Mouse (Mus musculus) CH12.LX (cell line): ENCODE results near the gene Gsto1. TPM values are rescaled to one million over a fixed set of nuclear protein-coding genes. Genes with fewer than 3 reads are reported as not detected.

Experiments used
- DNase-seq: peaks from one replicate; pipeline ENCODE4 v3.0.0-alpha.2; 2013; ENCODE audit errors: extremely low read depth
- H3K27ac ChIP-seq: 2 replicates; pipeline ENCODE4 v1.5.1; 2012; ENCODE audit warnings: low read depth, mild to moderate bottlenecking, control low read depth, moderate library complexity; ENCODE audit not compliant: insufficient read depth
- H3K27me3 ChIP-seq: replicated peaks from 2 replicates; pipeline ENCODE3; 2012; ENCODE audit warnings: inconsistent platforms
- H3K36me3 ChIP-seq, 2 experiments: replicated peaks in 1 of 2; 2 replicates each; pipeline versions ENCODE3 to v1.6.1; 2012; ENCODE audit warnings: inconsistent platforms in 1 of 2, low read length in 1 of 2, mild to moderate bottlenecking in 1 of 2, mixed read lengths in 1 of 2, moderate library complexity in 1 of 2; ENCODE audit not compliant: control insufficient read depth in 1 of 2, insufficient read depth in 1 of 2
- H3K4me1 ChIP-seq, 2 experiments: 2 replicates each; pipeline ENCODE4 v1.6.1; 2012; ENCODE audit warnings: inconsistent platforms in 1 of 2, moderate library complexity in 1 of 2; ENCODE audit not compliant: insufficient read depth in 2 of 2, control insufficient read depth in 1 of 2
- H3K4me2 ChIP-seq: 2 replicates; pipeline ENCODE4 v1.6.1; 2012; ENCODE audit warnings: low read depth, mild to moderate bottlenecking, control low read depth; ENCODE audit not compliant: poor library complexity, insufficient read depth, severe bottlenecking
- H3K4me3 ChIP-seq, 3 experiments: fragments of 150-350 bp in 1 of 3; sonication (generic) in 1 of 3; replicated peaks in 1 of 3; 2 replicates each; pipeline versions ENCODE3 to v1.5.1; 2011 to 2012; ENCODE audit warnings: low read depth in 2 of 3, low read length in 2 of 3, mild to moderate bottlenecking in 2 of 3, moderate library complexity in 2 of 3, control low read depth in 1 of 3, improper control_type of control experiment in 1 of 3, inconsistent platforms in 1 of 3, mixed read lengths in 1 of 3; ENCODE audit not compliant: poor library complexity in 1 of 3
- H3K79me2 ChIP-seq: replicated peaks from 2 replicates; pipeline ENCODE4 v1.6.1; 2012; ENCODE audit warnings: mild to moderate bottlenecking, moderate library complexity; ENCODE audit not compliant: control insufficient read depth, poor library complexity, insufficient read depth, severe bottlenecking; ENCODE audit errors: extremely low read depth
- H3K9ac ChIP-seq: 2 replicates; pipeline ENCODE4 v1.6.1; 2012; ENCODE audit warnings: low read depth, mild to moderate bottlenecking, control low read depth, moderate library complexity; ENCODE audit not compliant: insufficient read depth
- H3K9me3 ChIP-seq: replicated peaks from 2 replicates; pipeline ENCODE3; 2012; ENCODE audit warnings: low read length, inconsistent platforms, mixed read lengths
- BHLHE40 ChIP-seq: IDR thresholded peaks from 2 replicates; pipeline ENCODE4 v1.6.1; 2011; ENCODE audit warnings: mild to moderate bottlenecking, low read depth, low read length, improper control_type of control experiment
- E2F4 ChIP-seq: IDR thresholded peaks from 2 replicates; pipeline ENCODE4 v1.6.1; 2011; ENCODE audit warnings: low read depth, low read length, improper control_type of control experiment; ENCODE audit not compliant: insufficient replicate concordance
- EP300 ChIP-seq: IDR thresholded peaks from 2 replicates; pipeline ENCODE4 v1.6.1; 2011; ENCODE audit warnings: low read length, improper control_type of control experiment
- ETS1 ChIP-seq: conservative IDR thresholded peaks from 2 replicates; pipeline ENCODE4 v1.6.1; 2012; ENCODE audit warnings: low read depth, mild to moderate bottlenecking, inconsistent platforms, low read length, improper control_type of control experiment, moderate library complexity
- GABPA ChIP-seq: IDR thresholded peaks from 2 replicates; pipeline ENCODE4 v1.6.1; 2012; ENCODE audit warnings: low read depth, low read length, improper control_type of control experiment, inconsistent platforms; ENCODE audit not compliant: insufficient replicate concordance
- HCFC1 ChIP-seq: IDR thresholded peaks from 2 replicates; pipeline ENCODE4 v1.6.1; 2012; ENCODE audit warnings: low read depth, mild to moderate bottlenecking, inconsistent platforms, low read length, improper control_type of control experiment
- IRF4 ChIP-seq: IDR thresholded peaks from 2 replicates; pipeline ENCODE4 v1.6.1; 2014; ENCODE audit warnings: low read depth, mild to moderate bottlenecking, inconsistent platforms, low read length, improper control_type of control experiment
- JUN ChIP-seq: IDR thresholded peaks from 2 replicates; pipeline ENCODE4 v1.6.1; 2011; ENCODE audit warnings: low read depth, mild to moderate bottlenecking, low read length, improper control_type of control experiment, moderate library complexity; ENCODE audit not compliant: insufficient read depth
- MAX ChIP-seq: IDR thresholded peaks from 2 replicates; pipeline ENCODE4 v1.6.1; 2011; ENCODE audit warnings: low read length, improper control_type of control experiment
- MAZ ChIP-seq: IDR thresholded peaks from 2 replicates; pipeline ENCODE4 v1.6.1; 2012; ENCODE audit warnings: low read depth, mild to moderate bottlenecking, inconsistent platforms, low read length, improper control_type of control experiment, moderate library complexity
- MEF2A ChIP-seq: IDR thresholded peaks from 2 replicates; pipeline ENCODE4 v1.6.1; 2014; ENCODE audit warnings: low read depth, mild to moderate bottlenecking, inconsistent platforms, low read length, improper control_type of control experiment, borderline replicate concordance
- MXI1 ChIP-seq: IDR thresholded peaks from 2 replicates; pipeline ENCODE4 v1.6.1; 2011; ENCODE audit warnings: mild to moderate bottlenecking, low read depth, low read length, improper control_type of control experiment
- MYC ChIP-seq: IDR thresholded peaks from 2 replicates; pipeline ENCODE4 v1.6.1; 2011; ENCODE audit warnings: low read depth, mild to moderate bottlenecking, improper control_type of control experiment, low read length
- NELFE ChIP-seq: IDR thresholded peaks from 2 replicates; pipeline ENCODE4 v1.6.1; 2011; ENCODE audit warnings: low read depth, low read length, improper control_type of control experiment
- PAX5 ChIP-seq: IDR thresholded peaks from 2 replicates; pipeline ENCODE4 v1.6.1; 2012; ENCODE audit warnings: low read length, inconsistent platforms, mixed read lengths
- POLR2AphosphoS2 ChIP-seq: IDR thresholded peaks from 2 replicates; pipeline ENCODE4 v1.6.1; 2011; ENCODE audit warnings: low read depth, low read length, improper control_type of control experiment
- RCOR1 ChIP-seq: conservative IDR thresholded peaks from 2 replicates; pipeline ENCODE4 v1.6.1; 2012; ENCODE audit warnings: low read depth, mild to moderate bottlenecking, inconsistent platforms, low read length, improper control_type of control experiment
- SMC3 ChIP-seq: IDR thresholded peaks from 2 replicates; pipeline ENCODE4 v1.6.1; 2011; ENCODE audit warnings: low read depth, low read length, improper control_type of control experiment
- USF2 ChIP-seq: conservative IDR thresholded peaks from 2 replicates; pipeline ENCODE4 v1.6.1; 2011; ENCODE audit warnings: low read depth, low read length, improper control_type of control experiment
- ZC3H11A ChIP-seq: IDR thresholded peaks from 2 replicates; pipeline ENCODE4 v1.6.1; 2012; ENCODE audit warnings: low read depth, mild to moderate bottlenecking, inconsistent platforms, low read length, improper control_type of control experiment
- ZKSCAN1 ChIP-seq: IDR thresholded peaks from 2 replicates; pipeline ENCODE4 v1.6.1; 2012; ENCODE audit warnings: low read depth, inconsistent platforms, low read length, improper control_type of control experiment, borderline replicate concordance
- ZMIZ1 ChIP-seq: IDR thresholded peaks from 2 replicates; pipeline ENCODE4 v1.6.1; 2012; ENCODE audit warnings: low read depth, mild to moderate bottlenecking, inconsistent platforms, low read length, improper control_type of control experiment
- ZNF384 ChIP-seq: IDR thresholded peaks from 2 replicates; pipeline ENCODE4 v1.6.1; 2012; ENCODE audit warnings: low read depth, low read length, improper control_type of control experiment, inconsistent platforms
- dilution Hi-C: fragments of 300-500 bp; cut with MboI; formaldehyde crosslinking; loops from 2 replicates; pipeline ENCODE4 v1.14.3; 2020; ENCODE audit warnings: low sequenced_read_pairs; ENCODE audit not compliant: extremely low pct_unique_long_range_greater_than_20kb, extremely low pct_ligation_motif_present
- in situ Hi-C: fragments of 300-500 bp; cut with MboI; formaldehyde crosslinking; loops from 3 replicates; pipeline ENCODE4 v1.14.3; 2019; ENCODE audit warnings: low sequenced_read_pairs, low pct_ligation_motif_present, low pct_unique_long_range_greater_than_20kb, mixed read lengths
- polyA plus RNA-seq: library from polyadenylated mRNA; unstranded; fragments of >175 nt; gene quantifications from 2 replicates; pipeline ENCODE4 v1.2.1, GENCODE M21; 2012; ENCODE audit warnings: low read depth; ENCODE audit not compliant: insufficient read length
- total RNA-seq, 2 experiments: library from RNA; depleted of rRNA; stranded (reverse); fragments of 300-350 nt in 1 of 2; fragments of >200 nt in 1 of 2; gene quantifications; 2 replicates each; pipeline ENCODE4 v1.2.3; 2012 to 2014

Gsto1 gene
- total and polyA plus RNA-seq, 3 experiments: 86.5 to 113 (median 111) TPM

DNA sequence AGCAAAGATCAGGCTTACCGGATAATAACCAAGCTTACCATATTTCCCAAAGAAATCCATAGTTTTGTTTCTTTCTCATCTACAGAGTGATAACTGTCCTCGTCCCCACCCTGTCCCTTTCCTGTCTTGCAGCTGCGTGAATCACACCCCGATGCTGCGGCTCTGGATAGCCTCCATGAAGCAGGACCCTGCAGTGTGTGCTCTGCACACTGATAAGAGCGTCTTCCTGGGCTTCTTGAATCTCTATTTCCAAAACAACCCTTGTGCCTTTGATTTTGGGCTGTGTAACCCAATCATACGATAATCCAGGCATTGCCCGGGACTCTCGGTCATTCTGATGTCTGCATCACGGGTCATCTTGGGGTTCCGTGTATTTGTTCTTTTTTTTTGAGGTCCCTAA is 31.1 kb downstream of the Gsto1 start:
- Histone ChIP-seq H3K36me3 (peaks cover 0 to 6% of the 10 kb centered on the region in 2 experiments), H3K4me2 (no peak overlapping the region), H3K9me3 (no peaks in the 10 kb centered on the region), H3K4me1 (peaks cover 8 to 48% of the 10 kb centered on the region in 2 experiments), H3K79me2 (no peaks in the 10 kb centered on the region), H3K9ac (no peak overlapping the region), H3K27ac (no peak overlapping the region), H3K27me3 (no peaks in the 10 kb centered on the region), H3K4me3 (no peak overlapping the region)
- no peak for TF ChIP-seq USF2
- no peak for TF ChIP-seq MYC
- TF ChIP-seq MXI1: no peak
- TF ChIP-seq BHLHE40: no peak
- TF ChIP-seq IRF4: no peak
- TF ChIP-seq POLR2AphosphoS2: no peak
- no peak for TF ChIP-seq ZC3H11A
- no peak for TF ChIP-seq ZMIZ1
- no peak for TF ChIP-seq MEF2A
- TF ChIP-seq PAX5: no peak
- no peak for TF ChIP-seq GABPA
- DNase-seq: no peak
- dilution Hi-C loops (no loop called here), in situ Hi-C loops (no loop called here)

DNA sequence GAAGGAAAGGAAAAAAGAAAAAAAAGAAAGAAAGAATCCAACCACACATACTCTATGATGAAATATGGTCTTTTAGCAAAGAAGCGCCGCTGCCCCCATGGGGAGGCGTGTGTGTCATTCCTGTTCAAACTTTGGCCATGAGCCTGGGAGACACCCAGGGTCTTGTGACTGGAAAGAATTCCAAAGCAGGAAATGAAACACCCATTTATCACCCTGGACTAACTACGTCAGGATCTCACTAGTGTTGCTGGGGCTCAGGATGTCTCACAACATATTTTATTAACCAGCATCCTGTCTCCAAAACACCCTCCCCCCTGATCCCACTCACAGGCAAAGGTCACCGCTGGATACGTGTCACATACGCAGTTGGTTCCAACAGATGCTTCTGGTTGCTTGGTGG is 31.8 kb downstream of the Gsto1 start:
- H3K4me2 ChIP-seq: no peak overlapping the region
- H3K27me3 ChIP-seq: no peaks in the 10 kb centered on the region
- no peaks in the 10 kb centered on the region for H3K79me2 ChIP-seq
- dilution Hi-C loops (no loop called here), in situ Hi-C loops (no loop called here)
- H3K9ac ChIP-seq: no peak overlapping the region
- TF ChIP-seq JUN (no peak), IRF4 (no peak), EP300 (no peak), ETS1 (no peak), SMC3 (no peak), ZC3H11A (no peak), BHLHE40 (no peak), MAZ (no peak), RCOR1 (no peak), NELFE (no peak), MAX (no peak), MEF2A (no peak), E2F4 (no peak), ZNF384 (no peak), HCFC1 (no peak), ZKSCAN1 (no peak), GABPA (no peak), PAX5 (no peak), USF2 (no peak), MYC (no peak)
- H3K9me3 ChIP-seq: no peaks in the 10 kb centered on the region
- H3K4me3 ChIP-seq: no peak overlapping the region
- no peak for DNase-seq
- H3K27ac ChIP-seq: no peak overlapping the region
- peaks cover 0 to 6% of the 10 kb centered on the region in 2 experiments for H3K36me3 ChIP-seq
- H3K4me1 ChIP-seq: peaks cover 11 to 55% of the 10 kb centered on the region in 2 experiments
